Mouse (Mus musculus) MEL (cell line): ENCODE measurements at regions not wholly inside any gene's neighbourhood (a gene's known extent, or its start where the extent isn't known, plus 50 kb on each side); places are given as distances from the start of the nearest gene placed in this dataset.

Experiments
- CTCF ChIP-seq, 3 experiments: IDR thresholded peaks in 2 of 3; conservative IDR thresholded peaks in 1 of 3; 2 replicates each; pipeline ENCODE4 v1.5.1; 2011 to 2012; ENCODE audit warnings: low read length in 3 of 3, low read depth in 2 of 3, mild to moderate bottlenecking in 2 of 3, improper control_type of control experiment in 1 of 3, inconsistent platforms in 1 of 3, mixed read lengths in 1 of 3, moderate library complexity in 1 of 3; ENCODE audit not compliant: control insufficient read depth in 1 of 3, insufficient read depth in 1 of 3, poor library complexity in 1 of 3, severe bottlenecking in 1 of 3
- EP300 ChIP-seq, 2 experiments: IDR thresholded peaks; 2 replicates each; pipeline ENCODE4 v1.6.1; 2011; ENCODE audit warnings: improper control_type of control experiment in 2 of 2, low read length in 2 of 2, low read depth in 1 of 2, mild to moderate bottlenecking in 1 of 2
- KAT2A ChIP-seq: conservative IDR thresholded peaks from 2 replicates; pipeline ENCODE4 v1.6.1; 2012; ENCODE audit warnings: low read depth, low read length, improper control_type of control experiment, inconsistent platforms
- POLR2A ChIP-seq, 2 experiments: IDR thresholded peaks; 2 replicates each; pipeline ENCODE4 v1.6.1; 2011 to 2012; ENCODE audit warnings: low read length in 2 of 2, mild to moderate bottlenecking in 2 of 2, control low read depth in 1 of 2, improper control_type of control experiment in 1 of 2, low read depth in 1 of 2, moderate library complexity in 1 of 2; ENCODE audit not compliant: control insufficient read depth in 1 of 2, insufficient read depth in 1 of 2, poor library complexity in 1 of 2
- POLR2AphosphoS2 ChIP-seq: IDR thresholded peaks from 2 replicates; pipeline ENCODE4 v1.6.1; 2011; ENCODE audit warnings: low read length, improper control_type of control experiment
- SIN3A ChIP-seq: IDR thresholded peaks from 2 replicates; pipeline ENCODE4 v1.6.1; 2012; ENCODE audit warnings: low read length, improper control_type of control experiment, inconsistent platforms
- SMC3 ChIP-seq: IDR thresholded peaks from 2 replicates; pipeline ENCODE4 v1.6.1; 2011; ENCODE audit warnings: low read depth, low read length, improper control_type of control experiment

DNA sequence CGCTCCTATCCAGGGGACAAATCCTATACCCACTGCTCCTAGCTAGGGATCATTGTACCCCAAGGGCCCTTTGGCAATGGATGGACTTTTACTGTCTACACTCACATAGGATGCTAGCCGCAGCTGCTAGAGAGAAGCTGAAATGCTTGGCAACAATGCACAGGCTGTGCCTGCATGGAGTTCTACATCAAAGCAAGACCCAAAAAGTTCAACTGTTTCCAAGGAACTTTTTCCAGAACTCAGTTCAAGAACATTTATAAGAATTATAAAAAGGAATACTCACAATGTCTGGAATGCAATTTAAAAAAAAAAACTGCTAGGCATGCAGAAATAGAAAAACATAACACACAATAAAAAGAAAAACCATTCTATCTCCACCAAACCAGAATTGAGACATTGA, 202.0 kb downstream of the Rap2a start:
- TF ChIP-seq SIN3A (no peak), KAT2A (no peak), CTCF (IDR thresholded peaks at IDR 0.05 in 2 of 3, conservative IDR thresholded peaks at IDR 0.05 in 1 of 3; ENCODE audit: control insufficient read depth in 1 of 3, insufficient read depth in 1 of 3, low read depth in 2 of 3, low read length in 3 of 3, poor library complexity in 1 of 3, severe bottlenecking in 1 of 3) (no peak), POLR2AphosphoS2 (no peak), EP300 (IDR thresholded peaks at IDR 0.05; ENCODE audit: low read depth in 1 of 2, low read length in 2 of 2) (no peak), SMC3 (no peak), POLR2A (IDR thresholded peaks at IDR 0.05; ENCODE audit: control insufficient read depth in 1 of 2, insufficient read depth in 1 of 2, low read depth in 1 of 2, low read length in 2 of 2, poor library complexity in 1 of 2) (no peak)
